Mouse (Mus musculus): ENCODE results near the gene Pik3ap1.

Pik3ap1 gene

GRCm38 (mm10) chr19:41369557-41370460 lies 15.1 kb downstream of the Pik3ap1 start:
- no peak for DNase-seq

DNA sequence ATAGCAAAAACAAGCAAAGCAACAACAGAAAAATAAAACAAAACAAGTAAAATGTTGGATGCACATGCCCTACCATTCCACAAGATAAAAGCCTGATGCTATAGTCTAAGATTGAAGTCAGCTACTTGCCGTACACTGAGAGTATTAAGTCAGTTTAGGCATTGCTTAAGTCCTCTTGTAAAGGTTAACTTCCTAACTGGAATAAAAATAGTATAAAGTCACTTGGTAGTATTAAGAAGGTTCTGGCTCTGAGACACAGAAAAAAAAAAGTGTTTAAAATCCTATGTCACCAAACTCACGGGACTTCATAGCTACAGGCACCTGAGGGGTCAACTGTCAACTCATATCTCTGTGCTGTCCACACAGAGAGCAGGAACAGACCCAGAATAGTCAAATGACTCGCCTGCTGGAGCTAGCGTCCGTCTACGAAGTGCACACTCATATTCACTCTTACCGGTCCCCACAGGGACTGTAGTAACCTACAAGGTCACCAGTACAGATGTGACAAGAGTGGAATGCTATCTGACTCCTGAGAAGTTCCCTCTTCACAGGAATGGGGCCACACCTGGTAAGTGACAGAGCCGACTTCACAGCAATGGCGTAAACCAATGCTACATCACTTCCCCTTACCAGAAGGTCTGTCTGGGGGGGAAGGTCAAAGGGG lies 17.9 kb downstream of the Pik3ap1 start:
- DNase-seq, result no peak

GRCm38 (mm10) chr19:41366192-41366853 lies 18.6 kb downstream of the Pik3ap1 start:
- DNase-seq, result no peak

DNA sequence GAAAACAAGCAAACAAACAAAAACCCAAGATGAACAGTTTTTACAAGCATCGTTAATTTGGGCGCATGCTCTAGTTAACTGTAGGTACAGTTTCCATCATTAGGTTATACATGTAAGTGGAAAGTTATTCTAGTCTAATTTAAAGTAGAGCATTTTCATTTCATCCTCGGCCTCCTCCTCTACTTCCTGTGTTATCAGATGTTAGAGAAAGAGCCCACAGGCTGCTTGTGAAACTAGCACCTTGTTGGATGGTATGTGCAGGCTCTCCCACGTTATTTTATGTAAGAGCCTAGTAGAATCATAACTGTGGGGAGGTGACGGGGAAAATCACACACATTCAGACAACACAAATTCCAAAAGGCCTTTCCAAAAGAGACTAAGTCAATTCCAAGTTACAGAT lies 19.3 kb downstream of the Pik3ap1 start:
- DNase-seq, result no peak

DNA sequence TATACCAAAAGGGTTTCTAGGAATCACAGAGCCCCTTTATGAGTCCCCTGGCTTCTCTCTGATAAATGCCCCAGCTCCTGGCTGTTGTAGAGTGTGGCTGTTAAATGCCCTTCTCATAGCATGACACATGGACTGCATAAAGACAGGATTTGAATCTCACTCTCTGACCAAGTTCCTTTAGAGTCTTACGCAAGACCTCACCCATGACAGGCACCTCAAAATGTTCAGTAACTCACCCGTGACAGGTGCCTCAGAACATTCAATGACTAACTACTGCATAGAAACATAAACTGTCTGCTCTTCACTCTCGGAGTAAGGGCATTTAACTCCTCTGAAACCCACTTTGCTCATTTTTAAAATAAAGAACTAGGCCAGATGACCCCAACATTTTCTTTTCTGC lies 20.4 kb downstream of the Pik3ap1 start:
- no peak for DNase-seq

DNA sequence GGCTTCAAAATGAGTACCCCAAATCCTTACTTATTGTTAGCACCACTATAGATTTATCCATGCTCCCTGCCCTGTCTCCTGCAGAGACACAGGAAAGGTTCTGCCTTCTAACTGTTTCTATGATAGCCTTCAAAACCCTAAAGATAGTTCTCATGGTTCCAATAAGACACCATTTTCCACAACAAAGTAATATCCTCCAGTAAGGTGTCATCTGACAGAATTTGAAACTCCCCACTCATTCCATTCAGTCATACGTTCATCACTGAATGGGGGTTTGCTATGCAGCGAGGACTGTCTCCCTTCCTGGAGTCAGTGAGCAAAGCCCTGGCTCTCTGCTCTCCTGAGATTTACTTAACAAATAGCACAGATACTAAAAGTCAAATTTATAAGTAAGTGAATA lies 21.9 kb downstream of the Pik3ap1 start:
- DNase-seq, result no peak

DNA sequence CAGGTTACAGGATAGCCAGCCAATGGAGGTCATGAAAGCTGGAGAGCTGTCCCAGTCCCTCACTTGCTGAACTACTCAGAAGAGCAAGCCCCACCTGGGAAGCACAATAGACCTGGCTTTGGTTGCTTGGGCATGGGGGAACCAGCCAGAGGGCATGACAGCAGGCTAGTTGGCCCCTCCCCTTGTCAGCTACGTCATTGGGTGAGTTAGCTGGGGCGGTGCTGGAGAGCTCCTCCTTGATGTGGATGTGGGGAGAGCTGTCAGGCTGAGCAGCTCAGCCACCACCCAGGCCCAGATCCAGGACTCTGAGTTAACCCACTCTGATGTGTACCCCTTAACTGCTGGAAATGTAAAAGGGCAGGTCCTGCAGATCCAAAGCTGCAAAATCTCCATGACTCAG lies 24.4 kb downstream of the Pik3ap1 start:
- no peak for DNase-seq

DNA sequence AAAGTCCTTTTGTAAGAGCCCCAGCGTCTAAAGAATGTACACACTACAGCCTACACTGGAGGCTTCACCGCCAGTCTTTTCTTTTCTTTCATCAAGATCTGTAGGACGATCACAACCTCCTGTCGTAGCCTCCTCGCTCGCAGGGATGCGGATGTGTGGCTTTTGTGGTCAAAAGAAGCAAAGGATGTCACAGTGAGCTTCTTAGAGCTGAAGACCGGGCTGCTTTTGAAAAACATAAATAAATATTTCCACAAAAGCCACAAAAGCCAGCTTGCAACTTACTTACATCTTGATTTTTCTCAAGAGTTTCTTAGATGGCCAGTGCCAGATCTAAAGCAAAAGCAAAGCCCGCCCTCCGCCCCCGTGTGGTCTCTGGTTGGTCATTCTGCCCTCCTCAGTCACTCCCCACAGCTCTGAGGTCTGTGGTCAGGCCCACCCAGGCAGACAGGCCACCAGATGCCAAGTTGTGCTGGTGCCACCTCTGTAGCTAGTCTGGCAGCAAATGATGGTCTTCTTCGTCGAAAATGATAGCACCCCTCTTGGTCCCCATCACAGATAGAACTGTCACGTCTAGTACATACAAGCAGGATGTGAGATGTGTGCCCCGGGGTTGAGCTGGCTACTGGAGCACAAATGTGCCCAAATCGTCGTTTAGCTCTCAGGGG lies 30.5 kb downstream of the Pik3ap1 start:
- DNase-seq, result no peak

DNA sequence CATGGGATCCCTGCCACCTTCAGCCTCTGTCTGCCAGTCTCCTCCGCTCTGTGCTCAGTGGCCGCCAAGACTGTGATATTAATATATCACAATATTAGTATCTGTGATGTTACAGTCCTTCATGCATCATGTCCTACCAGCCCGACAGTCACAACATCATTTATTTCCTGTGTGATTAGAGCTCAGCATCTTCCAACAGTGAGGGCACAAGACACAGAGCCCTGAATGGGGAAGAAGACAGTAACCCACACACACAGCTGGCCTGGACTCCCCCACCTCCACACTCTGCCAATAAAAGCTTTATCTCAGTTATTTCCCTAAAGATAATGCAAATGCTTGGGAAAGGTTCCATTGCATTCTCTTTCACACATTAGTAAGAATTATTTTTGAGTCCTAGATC lies 35.3 kb downstream of the Pik3ap1 start:
- no peak for DNase-seq

GRCm38 (mm10) chr19:41348161-41348560 lies 36.7 kb downstream of the Pik3ap1 start:
- no peak for DNase-seq

DNA sequence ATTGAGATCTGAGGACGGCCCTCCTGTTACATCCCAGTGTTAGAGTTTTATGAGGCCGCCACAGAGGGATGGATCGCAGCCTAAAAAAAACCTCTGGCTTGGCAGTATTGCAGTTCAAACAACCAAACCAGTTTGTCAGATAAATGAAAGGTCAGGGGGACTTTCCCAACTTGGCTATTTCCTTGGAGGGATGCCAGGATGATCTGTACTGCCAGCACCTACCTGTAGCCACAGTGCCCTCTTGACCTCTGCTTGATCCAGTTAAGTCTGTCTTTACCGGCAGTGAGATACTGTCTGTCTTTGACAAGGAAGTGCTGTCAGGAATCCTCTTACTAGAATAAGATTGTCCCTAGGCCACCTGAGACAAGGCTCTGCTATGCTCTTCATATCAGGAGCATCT lies 37.6 kb downstream of the Pik3ap1 start:
- no peak for DNase-seq

DNA sequence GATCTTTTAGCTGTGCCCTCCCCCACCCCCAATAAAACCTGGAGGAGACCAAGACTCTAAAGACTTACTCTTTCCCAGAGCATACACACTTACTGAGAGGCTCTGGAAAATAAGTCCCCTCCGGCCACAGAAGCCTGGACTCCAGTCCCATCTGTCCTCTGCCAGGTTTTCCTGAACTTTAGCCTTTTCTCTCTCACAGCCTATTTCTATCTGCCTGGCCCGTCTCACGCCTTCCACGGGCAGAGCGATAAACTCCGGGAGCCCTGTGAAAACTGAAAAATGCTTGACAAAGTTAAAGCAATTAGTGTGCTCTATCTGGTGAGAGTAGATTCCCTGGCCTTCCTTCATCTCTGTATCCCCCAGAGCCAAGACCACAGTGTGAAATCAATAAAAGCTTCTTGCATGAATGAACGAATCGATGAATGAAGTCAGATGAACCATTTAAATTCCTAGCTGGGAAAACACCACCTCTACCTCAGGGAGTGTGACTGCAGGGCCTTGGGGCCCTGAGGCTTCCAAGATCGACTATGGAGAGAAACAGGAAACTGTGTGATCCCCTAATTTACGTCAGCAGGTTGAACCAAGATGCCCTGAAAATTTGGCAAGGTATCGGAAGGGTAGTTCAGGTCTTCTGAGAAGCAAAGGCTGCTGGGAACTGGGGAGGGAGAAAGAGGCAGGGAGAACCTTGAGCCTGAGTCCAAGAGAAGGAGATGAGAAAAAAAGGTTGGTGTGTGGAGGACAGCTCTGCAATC lies 38.6 kb downstream of the Pik3ap1 start:
- DNase-seq, result no peak

DNA sequence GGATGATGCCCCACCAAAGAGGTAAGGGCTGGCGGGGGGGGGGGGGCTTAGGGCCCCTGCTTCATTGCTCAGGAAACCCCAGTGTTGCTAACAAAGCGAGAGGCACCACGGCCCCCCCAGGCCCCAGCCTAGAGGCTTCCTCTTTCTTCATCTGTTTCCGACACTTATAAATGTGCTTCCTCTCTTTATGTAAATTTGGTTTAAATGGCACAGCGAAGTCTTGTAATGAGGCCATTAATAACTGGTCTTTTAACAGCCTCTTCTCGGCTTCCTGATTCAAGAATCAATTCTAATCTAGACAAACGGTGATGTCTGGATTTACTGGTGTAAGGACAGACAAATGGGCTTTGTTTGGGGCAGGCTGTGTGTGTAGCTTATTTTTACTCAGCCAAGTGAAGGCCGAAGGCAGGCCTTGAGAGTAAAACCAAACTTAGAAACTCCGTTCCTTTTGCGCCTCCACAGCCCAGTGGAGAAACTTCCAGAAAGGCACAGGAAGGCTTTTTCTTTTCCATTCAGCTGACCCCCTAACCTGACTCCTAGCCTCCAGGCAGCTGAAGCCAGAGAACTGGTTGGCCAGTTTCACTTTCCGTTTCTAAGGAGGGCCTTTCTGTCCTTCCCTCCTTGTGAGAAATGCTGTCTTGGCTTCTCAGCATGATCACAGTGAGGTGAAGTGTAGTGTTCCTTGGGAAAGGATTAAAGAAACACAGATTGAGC lies 39.7 kb downstream of the Pik3ap1 start:
- DNase-seq, result no peak

GRCm38 (mm10) chr19:41344666-41345027 lies 40.3 kb downstream of the Pik3ap1 start:
- no peak for DNase-seq

DNA sequence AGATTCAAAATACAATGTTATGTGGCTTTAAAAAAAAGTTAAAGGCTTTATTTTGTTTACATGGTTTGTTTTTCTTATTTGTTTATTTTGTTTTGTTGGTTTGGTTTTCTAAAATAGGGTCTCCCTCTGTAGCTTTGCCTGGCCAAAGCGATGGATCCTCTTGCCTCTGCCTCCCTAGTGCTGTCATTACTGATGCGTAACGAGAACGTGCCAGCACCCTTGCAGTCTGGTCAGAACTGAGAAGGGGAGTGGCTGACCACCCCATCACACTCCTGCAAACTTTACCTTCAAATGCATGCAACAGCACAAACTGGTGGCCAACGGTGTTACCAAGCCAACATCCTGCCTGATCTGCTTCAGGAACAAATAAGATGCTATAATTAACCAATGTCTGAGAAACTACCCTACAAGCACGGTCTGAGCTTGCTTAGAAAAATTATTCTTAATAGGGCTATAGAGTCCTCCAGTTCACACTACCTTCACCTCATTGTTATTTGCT lies 42.3 kb downstream of the Pik3ap1 start:
- DNase-seq, result no peak

DNA sequence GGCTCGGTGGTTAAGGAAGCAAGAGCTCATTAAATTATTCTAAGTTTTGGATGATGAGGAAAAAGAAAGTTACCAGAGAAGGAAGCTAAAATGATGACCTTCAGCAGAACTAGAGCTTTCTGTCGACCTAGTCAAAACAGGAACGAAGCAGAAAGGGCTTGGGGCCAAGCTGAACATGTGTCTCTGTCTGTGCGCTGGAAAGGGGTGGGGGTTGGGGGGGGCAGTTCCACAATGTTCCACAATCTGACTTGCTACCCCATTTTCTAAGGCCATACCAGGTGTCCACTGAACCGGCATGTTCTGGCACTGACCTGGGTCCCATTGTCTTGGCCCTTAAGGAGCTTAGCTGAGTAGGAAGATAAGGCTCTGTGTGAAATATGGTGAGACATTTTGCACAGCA lies 43.2 kb downstream of the Pik3ap1 start:
- DNase-seq, result no peak

- DNase-seq, result no peak
Observed at GRCm38 (mm10) chr19:41339020-41339836, 45.7 kb downstream of the Pik3ap1 start.

DNA sequence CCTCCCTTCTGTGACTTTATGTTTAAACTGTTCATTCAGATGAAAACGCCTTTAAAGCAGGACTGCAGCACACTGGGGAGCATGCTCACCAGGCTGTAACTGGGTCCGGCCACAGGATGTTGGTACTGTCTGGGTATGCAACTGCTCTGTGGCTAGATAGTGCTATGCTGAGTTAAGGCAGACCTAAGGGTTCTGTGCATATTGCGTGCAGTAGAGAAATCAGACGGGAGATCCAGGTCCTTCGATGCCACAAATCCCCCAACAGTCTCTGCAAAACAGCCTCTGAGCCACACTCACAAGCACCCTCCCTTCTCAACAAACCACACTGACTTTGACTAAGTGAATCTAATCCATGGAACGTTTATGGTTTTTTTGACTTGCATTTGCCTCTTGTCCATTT lies 46.5 kb downstream of the Pik3ap1 start:
- no peak for DNase-seq

GRCm38 (mm10) chr19:41335721-41336120 lies 49.2 kb downstream of the Pik3ap1 start:
- no peak for DNase-seq

- no peak for DNase-seq
Observed at GRCm38 (mm10) chr19:41332986-41333385, 51.9 kb downstream of the Pik3ap1 start.

GRCm38 (mm10) chr19:41332228-41332627 lies 52.7 kb downstream of the Pik3ap1 start:
- no peak for DNase-seq

Measured in cerebellum, postnatal 36 days (tissue).